Mouse (Mus musculus): ENCODE results near the gene Pask. TPM values are rescaled to one million over a fixed set of nuclear protein-coding genes. Genes with fewer than 3 reads are reported as not detected.

The Pask gene
- polyA plus RNA-seq, 1 experiment, result 38.0 TPM

DNA sequence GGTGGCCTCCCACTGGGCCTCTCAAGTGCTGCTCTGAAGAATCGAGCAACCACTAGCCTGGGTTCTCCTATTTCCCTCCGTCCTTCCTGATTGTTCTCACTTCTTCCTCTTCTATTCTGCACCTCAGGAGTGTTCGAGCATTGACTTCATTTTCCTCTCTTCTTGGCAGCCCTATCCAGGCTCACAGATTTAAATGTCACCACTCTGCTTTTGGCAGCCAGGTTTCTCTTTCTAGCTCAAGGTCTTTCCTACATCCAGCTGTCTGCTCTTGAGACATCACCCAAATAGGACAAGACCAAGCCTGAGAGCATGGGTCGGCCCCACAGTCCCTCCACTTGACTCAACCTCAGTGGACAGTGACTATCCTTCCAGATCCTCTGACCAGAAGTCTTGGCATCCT lies 19.4 kb upstream of the Pask start:
- H3K27ac ChIP-seq (ENCODE audit: control insufficient read depth, insufficient read depth, low read depth, low read length), result no peak overlapping the region
- no peaks in the 10 kb centered on the region for H3K27me3 ChIP-seq (ENCODE audit: control insufficient read depth, insufficient read depth, low read length)
- no peak overlapping the region for H3K4me3 ChIP-seq (ENCODE audit: control insufficient read depth, low read depth, low read length)
- TF ChIP-seq POLR2A (IDR thresholded peaks at IDR 0.05; ENCODE audit: control insufficient read depth, low read depth, low read length) (no peak), CTCF (IDR thresholded peaks at IDR 0.05; ENCODE audit: control insufficient read depth, insufficient read depth, insufficient replicate concordance, low read depth, low read length) (no peak)
- H3K36me3 ChIP-seq (ENCODE audit: control insufficient read depth, insufficient read depth, low read length), result peaks cover 4% of the 10 kb centered on the region
- H3K4me1 ChIP-seq (ENCODE audit: control insufficient read depth, insufficient read depth, low read length), result no peaks in the 10 kb centered on the region

DNA sequence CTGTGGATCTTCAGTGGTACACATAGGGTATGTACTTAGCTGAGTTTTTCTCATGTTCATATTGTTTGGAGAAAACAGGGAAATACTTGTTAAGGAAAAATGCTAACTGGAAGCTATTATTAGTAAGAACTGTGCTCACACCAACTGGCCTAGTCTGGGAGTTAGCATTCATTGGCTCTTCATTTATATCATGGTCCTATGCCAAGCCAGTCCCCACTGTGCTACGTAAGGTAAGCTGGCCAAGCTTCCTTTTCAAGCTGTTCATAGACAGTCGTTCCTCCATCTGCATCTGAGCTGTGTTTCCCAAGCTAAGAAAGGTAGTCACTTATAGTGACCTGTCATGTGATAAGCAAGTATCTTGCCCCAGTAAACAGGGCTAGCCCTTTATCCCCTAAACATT lies 9.4 kb upstream of the Pask start:
- H3K27me3 ChIP-seq (ENCODE audit: control insufficient read depth, insufficient read depth, low read length), result no peaks in the 10 kb centered on the region
- H3K4me3 ChIP-seq (ENCODE audit: control insufficient read depth, low read depth, low read length), result no peak overlapping the region
- no peak overlapping the region for H3K27ac ChIP-seq (ENCODE audit: control insufficient read depth, insufficient read depth, low read depth, low read length)
- TF ChIP-seq CTCF (IDR thresholded peaks at IDR 0.05; ENCODE audit: control insufficient read depth, insufficient read depth, insufficient replicate concordance, low read depth, low read length), result no peak
- TF ChIP-seq POLR2A (IDR thresholded peaks at IDR 0.05; ENCODE audit: control insufficient read depth, low read depth, low read length), result no peak
- peaks cover 4% of the 10 kb centered on the region for H3K36me3 ChIP-seq (ENCODE audit: control insufficient read depth, insufficient read depth, low read length)
- no peaks in the 10 kb centered on the region; the same call in 1 of the 2 replicates for H3K4me1 ChIP-seq (ENCODE audit: control insufficient read depth, insufficient read depth, low read length)

DNA sequence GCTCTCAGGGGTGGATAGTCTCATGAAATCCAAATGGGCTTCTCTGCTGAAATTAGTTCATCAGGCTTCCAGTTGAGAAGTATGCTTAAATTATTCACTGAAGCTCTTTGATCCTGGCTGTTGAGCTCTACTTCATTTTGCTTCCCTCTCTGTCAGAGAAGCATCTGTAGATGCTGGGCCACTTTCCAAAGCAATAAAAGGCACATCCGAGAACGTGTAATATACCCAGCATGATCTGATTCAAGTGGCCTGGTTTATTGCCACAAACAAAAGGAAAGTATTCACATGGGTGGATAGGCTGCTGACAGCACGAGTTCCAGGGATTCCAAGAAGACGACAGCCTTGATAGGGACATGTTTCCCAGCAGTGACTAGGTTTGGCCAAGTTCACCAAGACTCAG lies 6.4 kb upstream of the Pask start:
- Histone ChIP-seq H3K36me3 (ENCODE audit: control insufficient read depth, insufficient read depth, low read length) (peaks cover 4% of the 10 kb centered on the region), H3K4me3 (ENCODE audit: control insufficient read depth, low read depth, low read length) (no peak overlapping the region), H3K4me1 (ENCODE audit: control insufficient read depth, insufficient read depth, low read length) (no peaks in the 10 kb centered on the region; the same call in 1 of the 2 replicates), H3K27me3 (ENCODE audit: control insufficient read depth, insufficient read depth, low read length) (no peaks in the 10 kb centered on the region), H3K27ac (ENCODE audit: control insufficient read depth, insufficient read depth, low read depth, low read length) (no peak overlapping the region)
- no peak for TF ChIP-seq POLR2A (IDR thresholded peaks at IDR 0.05; ENCODE audit: control insufficient read depth, low read depth, low read length)
- no peak for TF ChIP-seq CTCF (IDR thresholded peaks at IDR 0.05; ENCODE audit: control insufficient read depth, insufficient read depth, insufficient replicate concordance, low read depth, low read length)

DNA sequence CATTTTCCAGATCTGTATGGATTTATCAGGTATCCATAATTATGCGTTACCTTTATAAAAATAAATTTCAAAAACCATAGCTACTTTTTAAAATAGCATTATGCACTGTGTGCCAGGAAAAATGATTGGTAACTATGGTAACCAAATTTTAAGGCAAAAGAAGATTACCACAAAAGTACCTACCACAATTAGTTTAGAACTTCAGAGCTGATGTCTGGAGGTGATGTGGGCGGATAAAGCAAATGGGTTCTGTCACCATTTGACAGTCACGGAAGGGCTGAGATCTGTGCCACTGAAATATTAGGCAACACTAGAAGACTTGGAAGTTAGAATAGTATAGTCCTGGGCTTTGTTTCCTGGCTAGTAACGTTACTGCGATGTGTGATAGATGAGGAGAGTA lies 3.9 kb upstream of the Pask start:
- H3K27me3 ChIP-seq (ENCODE audit: control insufficient read depth, insufficient read depth, low read length), result no peaks in the 10 kb centered on the region
- H3K27ac ChIP-seq (ENCODE audit: control insufficient read depth, insufficient read depth, low read depth, low read length), result no peak overlapping the region
- H3K4me3 ChIP-seq (ENCODE audit: control insufficient read depth, low read depth, low read length), result no peak overlapping the region
- peaks cover 4% of the 10 kb centered on the region for H3K36me3 ChIP-seq (ENCODE audit: control insufficient read depth, insufficient read depth, low read length)
- H3K4me1 ChIP-seq (ENCODE audit: control insufficient read depth, insufficient read depth, low read length), result peaks cover 2% of the 10 kb centered on the region; the same call in 1 of the 2 replicates
- TF ChIP-seq CTCF (IDR thresholded peaks at IDR 0.05; ENCODE audit: control insufficient read depth, insufficient read depth, insufficient replicate concordance, low read depth, low read length), result no peak
- TF ChIP-seq POLR2A (IDR thresholded peaks at IDR 0.05; ENCODE audit: control insufficient read depth, low read depth, low read length), result no peak

DNA sequence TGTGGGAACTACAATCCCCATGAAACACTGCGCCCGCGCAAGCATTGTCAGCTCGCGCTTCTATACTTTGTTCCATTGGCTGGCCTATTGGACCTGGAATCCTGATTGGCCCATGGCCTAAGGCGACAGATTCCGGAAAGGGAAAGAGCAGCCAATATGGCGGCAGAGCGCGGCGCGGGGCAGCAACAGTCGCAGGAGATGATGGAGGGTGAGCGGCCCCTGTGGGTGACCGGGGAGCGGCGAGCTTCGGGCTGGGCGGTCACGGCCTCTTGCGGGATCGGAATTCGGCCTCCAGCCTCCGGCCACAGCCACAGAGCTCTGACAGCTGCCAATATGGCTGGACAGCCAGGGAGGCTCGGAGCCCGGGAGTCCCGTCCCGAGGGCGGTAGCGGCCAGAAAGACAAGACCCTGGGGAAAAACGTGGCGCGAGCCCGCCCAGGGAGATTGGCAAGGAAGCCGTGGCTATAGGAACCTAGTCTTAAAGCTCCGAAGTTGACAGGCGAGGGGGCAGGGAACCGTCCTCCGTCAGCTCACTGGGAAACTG lies 294 bp upstream of the Pask start:
- Histone ChIP-seq H3K27ac (ENCODE audit: control insufficient read depth, insufficient read depth, low read depth, low read length) (peak overlapping the region; percentile 95), H3K4me3 (ENCODE audit: control insufficient read depth, low read depth, low read length) (peak overlapping the region; percentile 97), H3K36me3 (ENCODE audit: control insufficient read depth, insufficient read depth, low read length) (no peaks in the 10 kb centered on the region; the same call in 1 of the 2 replicates), H3K4me1 (ENCODE audit: control insufficient read depth, insufficient read depth, low read length) (peaks cover 2% of the 10 kb centered on the region; the same call in 1 of the 2 replicates), H3K27me3 (ENCODE audit: control insufficient read depth, insufficient read depth, low read length) (no peaks in the 10 kb centered on the region)
- peak; percentile 65 for TF ChIP-seq POLR2A (IDR thresholded peaks at IDR 0.05; ENCODE audit: control insufficient read depth, low read depth, low read length)
- no peak for TF ChIP-seq CTCF (IDR thresholded peaks at IDR 0.05; ENCODE audit: control insufficient read depth, insufficient read depth, insufficient replicate concordance, low read depth, low read length)

DNA sequence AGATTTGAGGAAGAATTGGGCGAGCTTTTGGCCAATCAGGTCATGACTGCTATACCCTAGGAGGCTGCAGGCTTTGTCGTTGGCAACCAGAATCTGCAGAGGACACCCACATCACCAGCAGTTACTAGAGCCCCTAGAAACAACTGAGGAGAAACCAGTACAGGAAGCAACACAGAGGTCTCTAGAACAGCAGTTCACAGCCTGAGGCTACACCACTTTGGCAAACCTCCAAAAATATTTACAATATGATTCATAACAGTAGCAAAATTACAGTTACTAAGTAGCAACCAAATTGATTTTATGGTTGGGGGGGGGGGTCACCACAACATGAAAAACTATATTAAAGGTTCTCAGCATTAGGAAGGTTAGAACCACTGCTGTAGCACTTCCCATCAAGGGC lies 8.7 kb downstream of the Pask start:
- H3K27me3 ChIP-seq (ENCODE audit: control insufficient read depth, insufficient read depth, low read length), result no peaks in the 10 kb centered on the region
- no peak overlapping the region for H3K4me3 ChIP-seq (ENCODE audit: control insufficient read depth, low read depth, low read length)
- H3K36me3 ChIP-seq (ENCODE audit: control insufficient read depth, insufficient read depth, low read length), result peaks cover 5% of the 10 kb centered on the region; the same call in 1 of the 2 replicates
- no peaks in the 10 kb centered on the region for H3K4me1 ChIP-seq (ENCODE audit: control insufficient read depth, insufficient read depth, low read length)
- H3K27ac ChIP-seq (ENCODE audit: control insufficient read depth, insufficient read depth, low read depth, low read length), result no peak overlapping the region
- TF ChIP-seq POLR2A (IDR thresholded peaks at IDR 0.05; ENCODE audit: control insufficient read depth, low read depth, low read length) (no peak), CTCF (IDR thresholded peaks at IDR 0.05; ENCODE audit: control insufficient read depth, insufficient read depth, insufficient replicate concordance, low read depth, low read length) (no peak)

DNA sequence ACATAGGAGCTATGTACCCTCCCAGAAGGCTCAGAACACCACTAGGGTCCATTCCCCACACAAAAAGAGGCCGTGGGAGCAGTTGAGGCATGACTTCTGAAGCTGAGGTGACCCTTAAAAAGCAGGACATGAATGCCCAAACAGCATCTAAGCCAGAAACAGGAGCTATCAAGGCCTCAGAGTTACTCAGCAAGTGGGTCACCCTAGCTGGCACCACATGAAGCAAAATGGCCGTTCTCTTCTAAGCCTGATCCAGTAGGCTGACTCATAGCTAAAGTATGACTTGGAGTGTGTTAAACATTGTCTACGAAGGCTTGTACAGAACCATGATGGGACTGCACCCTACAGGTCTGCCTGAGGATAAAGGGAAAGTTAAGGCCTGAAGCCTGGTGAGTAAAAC lies 16.8 kb downstream of the Pask start:
- Histone ChIP-seq H3K27ac (ENCODE audit: control insufficient read depth, insufficient read depth, low read depth, low read length) (no peak overlapping the region), H3K27me3 (ENCODE audit: control insufficient read depth, insufficient read depth, low read length) (no peaks in the 10 kb centered on the region), H3K4me3 (ENCODE audit: control insufficient read depth, low read depth, low read length) (no peak overlapping the region), H3K36me3 (ENCODE audit: control insufficient read depth, insufficient read depth, low read length) (peaks cover 5% of the 10 kb centered on the region), H3K4me1 (ENCODE audit: control insufficient read depth, insufficient read depth, low read length) (no peaks in the 10 kb centered on the region)
- TF ChIP-seq CTCF (IDR thresholded peaks at IDR 0.05; ENCODE audit: control insufficient read depth, insufficient read depth, insufficient replicate concordance, low read depth, low read length) (no peak), POLR2A (IDR thresholded peaks at IDR 0.05; ENCODE audit: control insufficient read depth, low read depth, low read length) (no peak)

Measured in testis, adult 2 months (tissue).